Mouse (Mus musculus): ENCODE measurements around the gene Prkch.

GRCm38 (mm10) chr12:73675212-73675611 lies 90.6 kb downstream of the Prkch start:
- no peak for TF ChIP-seq CTCF (IDR thresholded peaks at IDR 0.05; ENCODE audit: borderline replicate concordance, control insufficient read depth, extremely low read depth, insufficient read depth, low read length, poor library complexity)
- TF ChIP-seq POLR2A (IDR thresholded peaks at IDR 0.05; ENCODE audit: control insufficient read depth, extremely low read depth, insufficient read depth, low read length, poor library complexity) = no peak

All from thymus, adult 2 months (tissue).